Mouse (Mus musculus) ES-Bruce4 (cell line): ENCODE data around the gene Ccnd1.

ENCODE experiments used
- CTCF ChIP-seq: IDR thresholded peaks from one replicate; pipeline ENCODE4 v1.8.1; 2011; ENCODE audit warnings: low read depth, low read length
- POLR2A ChIP-seq: IDR thresholded peaks from one replicate; pipeline ENCODE4 v1.8.1; 2011; ENCODE audit warnings: low read length; ENCODE audit not compliant: insufficient read depth

DNA sequence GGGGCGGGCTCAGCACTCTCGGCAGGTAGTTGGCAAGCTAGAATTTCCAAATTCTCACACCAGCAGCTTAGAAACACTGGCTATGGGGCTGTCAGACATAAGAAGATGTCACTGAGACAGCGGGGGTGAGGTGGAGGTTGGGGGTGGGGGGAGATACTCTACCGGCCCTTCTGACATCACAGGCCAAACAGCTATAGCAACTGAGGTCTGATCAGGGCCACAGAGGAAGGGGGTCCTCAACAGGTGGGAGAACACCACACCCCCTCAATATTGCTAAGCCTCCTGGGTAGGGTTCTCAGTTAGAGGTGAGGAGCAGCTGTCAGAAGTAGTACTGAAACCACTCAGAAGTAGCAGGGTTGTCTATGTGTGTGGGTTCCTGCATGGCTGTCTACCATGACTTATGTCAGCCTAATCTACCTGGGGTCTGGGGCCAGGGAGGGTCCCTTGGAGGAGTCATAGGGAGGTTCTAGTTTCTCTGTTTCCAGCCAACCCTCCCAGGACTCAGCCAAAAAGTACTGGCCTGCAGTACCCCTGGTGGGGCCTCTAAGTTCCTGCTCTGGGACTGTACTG lies 3.3 kb downstream of the Ccnd1 start:
- TF ChIP-seq CTCF (no peak), POLR2A (no peak)
